Mouse (Mus musculus): ENCODE results near the gene Arid3b. TPM values are rescaled to one million over a fixed set of nuclear protein-coding genes. Genes with fewer than 3 reads are reported as not detected.
"Not testable (repeated sequence)": the region's sequence is repeated elsewhere in the genome, so short reads cannot be mapped to it uniquely, and the experiment has no call there.

Arid3b gene
- polyA plus RNA-seq (2021): 2.9 TPM

GRCm38 (mm10) chr9:57836581-57837170 is at the start of gene Arid3b:
TSS of gene Arid3b (minus strand) at chr9:57836793.
- ChIA-PET POLR2A (interaction anchor here (1.0 kb wide), 1 partner anchor 29 kb away, joined by 4 read pairs; no protein-coding TSS in a partner anchor), CTCF (interaction anchor here (1.0 to 1.4 kb wide), 2 partner anchors 25 to 162 kb away, joined by 4 read pairs; no protein-coding TSS in a partner anchor)
- in situ Hi-C loops (cut with MboI; ENCODE audit: low pct_unique_long_range_greater_than_20kb): no loop called here
- TF ChIP-seq CTCF (IDR thresholded peaks at IDR 0.05): no peak
- peak; percentile 88 for ATAC-seq
- peaks cover 17% of the 10 kb centered on the region for H3K27me3 ChIP-seq
- peak; percentile 75 for DNase-seq (ENCODE audit: low read depth, low spot score)

DNA sequence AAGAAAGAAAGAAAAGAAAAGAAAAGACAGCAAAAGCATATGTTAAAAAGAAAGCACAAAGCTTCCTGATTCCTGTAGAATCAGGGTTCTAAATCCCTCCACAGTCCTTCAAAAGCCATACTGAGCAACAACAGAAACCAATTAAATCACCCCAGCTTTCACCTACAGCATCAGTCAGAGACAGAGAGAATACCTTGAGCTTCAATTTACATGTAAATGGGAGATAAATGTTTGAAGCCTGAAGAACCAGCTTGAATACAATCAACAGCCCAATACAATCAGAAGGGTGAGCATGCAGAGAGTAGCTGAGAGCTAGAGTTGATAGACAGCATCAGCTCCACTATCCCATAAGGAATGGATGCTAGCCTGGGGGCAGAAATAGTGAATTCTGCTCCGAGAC is 46.8 kb upstream of the Arid3b start:
- DNase-seq (ENCODE audit: low read depth, low spot score) (no peak), ATAC-seq (no peak)
- ChIA-PET CTCF (interaction anchor here (0.8 kb wide), 1 partner anchor 15 kb away, joined by 3 read pairs; no protein-coding TSS in a partner anchor), POLR2A (no interaction called here)
- no peak for TF ChIP-seq CTCF (IDR thresholded peaks at IDR 0.05)
- in situ Hi-C loops (cut with MboI; ENCODE audit: low pct_unique_long_range_greater_than_20kb): no loop called here
- peaks cover 21% of the 10 kb centered on the region for H3K27me3 ChIP-seq

- ATAC-seq; DNase-seq (ENCODE audit: low read depth, low spot score); CTCF ChIA-PET; POLR2A ChIA-PET; in situ Hi-C loops (cut with MboI; ENCODE audit: low pct_unique_long_range_greater_than_20kb): not testable (repeated sequence)
- H3K27me3 ChIP-seq: peaks cover 25% of the 10 kb centered on the region
Observed at GRCm38 (mm10) chr9:57881781-57882180, 45.2 kb upstream of the Arid3b start.

- ATAC-seq: no peak
Observed at GRCm38 (mm10) chr9:57880278-57880677, 43.7 kb upstream of the Arid3b start.

GRCm38 (mm10) chr9:57879213-57879612 is 42.6 kb upstream of the Arid3b start:
- ChIA-PET POLR2A (no interaction called here), CTCF (interaction anchor here (0.5 to 1.1 kb wide), 2 partner anchors 9 to 156 kb away, joined by 3 to 4 read pairs; no protein-coding TSS in a partner anchor)
- in situ Hi-C loops (cut with MboI; ENCODE audit: low pct_unique_long_range_greater_than_20kb): no loop called here
- TF ChIP-seq CTCF (IDR thresholded peaks at IDR 0.05): no peak
- DNase-seq (ENCODE audit: low read depth, low spot score) (no peak), ATAC-seq (no peak)
- peaks cover 28% of the 10 kb centered on the region for H3K27me3 ChIP-seq

More at GRCm38 (mm10) chr9:57880278-57880677, 43.7 kb upstream of the Arid3b start:
- H3K27me3 ChIP-seq: peaks cover 32% of the 10 kb centered on the region
- no peak for TF ChIP-seq CTCF (IDR thresholded peaks at IDR 0.05)
- CTCF ChIA-PET: interaction anchor here (1.1 kb wide), 1 partner anchor 8 kb away, joined by 4 read pairs; no protein-coding TSS in a partner anchor
- no peak for DNase-seq (ENCODE audit: low read depth, low spot score)
- in situ Hi-C loops (cut with MboI; ENCODE audit: low pct_unique_long_range_greater_than_20kb): no loop called here
- POLR2A ChIA-PET: no interaction called here

GRCm38 (mm10) chr9:57874994-57875393 is 38.4 kb upstream of the Arid3b start:
- peaks cover 10% of the 10 kb centered on the region for H3K27me3 ChIP-seq
- ATAC-seq (no peak), DNase-seq (ENCODE audit: low read depth, low spot score) (no peak)
- in situ Hi-C loops (cut with MboI; ENCODE audit: low pct_unique_long_range_greater_than_20kb): no loop called here
- CTCF ChIA-PET: no interaction called here
- TF ChIP-seq CTCF (IDR thresholded peaks at IDR 0.05): no peak
- POLR2A ChIA-PET: no interaction called here

GRCm38 (mm10) chr9:57874134-57874533 is 37.5 kb upstream of the Arid3b start:
- TF ChIP-seq CTCF (IDR thresholded peaks at IDR 0.05): no peak
- H3K27me3 ChIP-seq: peaks cover 10% of the 10 kb centered on the region
- ChIA-PET CTCF (no interaction called here), POLR2A (no interaction called here)
- in situ Hi-C loops (cut with MboI; ENCODE audit: low pct_unique_long_range_greater_than_20kb): no loop called here
- ATAC-seq: no peak
- no peak for DNase-seq (ENCODE audit: low read depth, low spot score)

- in situ Hi-C loops (cut with MboI; ENCODE audit: low pct_unique_long_range_greater_than_20kb): no loop called here
- CTCF ChIA-PET: interaction anchor here (1.3 to 1.6 kb wide), 2 partner anchors 87 to 128 kb away, joined by 3 to 5 read pairs; no protein-coding TSS in a partner anchor
- POLR2A ChIA-PET: interaction anchor here (0.6 to 1.4 kb wide), 2 partner anchors 26 to 346 kb away, joined by 3 to 4 read pairs; no protein-coding TSS in a partner anchor
- no peak for TF ChIP-seq CTCF (IDR thresholded peaks at IDR 0.05)
- no peak for ATAC-seq
- no peaks in the 10 kb centered on the region for H3K27me3 ChIP-seq
- DNase-seq (ENCODE audit: low read depth, low spot score): no peak
Observed at GRCm38 (mm10) chr9:57870273-57870816, 33.8 kb upstream of the Arid3b start.

GRCm38 (mm10) chr9:57868767-57869166 is 32.2 kb upstream of the Arid3b start:
- TF ChIP-seq CTCF (IDR thresholded peaks at IDR 0.05): no peak
- no peak for DNase-seq (ENCODE audit: low read depth, low spot score)
- ChIA-PET POLR2A (no interaction called here), CTCF (no interaction called here)
- no peaks in the 10 kb centered on the region for H3K27me3 ChIP-seq
- in situ Hi-C loops (cut with MboI; ENCODE audit: low pct_unique_long_range_greater_than_20kb): no loop called here
- no peak for ATAC-seq

- ATAC-seq (no peak), DNase-seq (ENCODE audit: low read depth, low spot score) (no peak)
- no peak for TF ChIP-seq CTCF (IDR thresholded peaks at IDR 0.05)
- POLR2A ChIA-PET: no interaction called here
- CTCF ChIA-PET: no interaction called here
- in situ Hi-C loops (cut with MboI; ENCODE audit: low pct_unique_long_range_greater_than_20kb): no loop called here
- H3K27me3 ChIP-seq: no peaks in the 10 kb centered on the region
Observed at GRCm38 (mm10) chr9:57867880-57868279, 31.3 kb upstream of the Arid3b start.

DNA sequence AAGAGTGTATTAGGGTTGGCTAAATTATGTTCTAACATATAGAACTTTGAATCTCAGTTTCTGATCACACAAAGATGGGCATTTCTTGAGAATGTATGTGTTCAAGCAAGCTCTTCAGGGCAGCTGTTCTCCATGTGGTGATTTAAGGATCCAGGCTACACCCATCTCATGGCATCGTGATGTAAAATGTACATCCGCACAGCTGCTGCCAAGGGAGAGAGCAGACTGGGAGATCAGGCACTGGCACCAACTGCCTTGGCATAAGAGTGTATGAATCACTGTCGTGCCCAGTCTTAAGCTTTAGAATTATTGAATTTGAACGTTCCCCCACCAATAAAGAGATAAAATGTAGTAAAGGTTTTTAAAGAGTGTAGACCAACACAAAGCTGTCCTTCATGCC is 30.6 kb upstream of the Arid3b start:
- ChIA-PET CTCF (no interaction called here), POLR2A (no interaction called here)
- ATAC-seq: no peak
- H3K27me3 ChIP-seq: no peaks in the 10 kb centered on the region
- in situ Hi-C loops (cut with MboI; ENCODE audit: low pct_unique_long_range_greater_than_20kb): no loop called here
- TF ChIP-seq CTCF (IDR thresholded peaks at IDR 0.05): no peak
- no peak for DNase-seq (ENCODE audit: low read depth, low spot score)

Measured in Patski (cell line).